Mouse (Mus musculus) embryonic fibroblast, embryonic 13.5 days (primary cell): ENCODE results near the gene 2310007B03Rik.

Experiments used
- CTCF ChIP-seq: IDR thresholded peaks from 2 replicates; pipeline ENCODE4 v1.5.1; 2011; ENCODE audit warnings: mild to moderate bottlenecking, control low read depth, low read length, moderate library complexity, borderline replicate concordance; ENCODE audit not compliant: insufficient read depth
- POLR2A ChIP-seq: IDR thresholded peaks from 2 replicates; pipeline ENCODE4 v1.6.1; 2011; ENCODE audit warnings: low read depth, mild to moderate bottlenecking, control low read depth, low read length, moderate library complexity

- TF ChIP-seq CTCF (no peak), POLR2A (no peak)
Measured at GRCm38 (mm10) chr1:93118816-93119215, 41.9 kb downstream of the 2310007B03Rik start.
